Mouse (Mus musculus) hindbrain, embryonic 11.5 days (tissue): Measurements from ENCODE around the gene F2rl1. TPM values are rescaled to one million over a fixed set of nuclear protein-coding genes. Genes with fewer than 3 reads are reported as not detected.

Experiments used
- ATAC-seq: fragments of 200-750 bp; cut with Nextera tagmentation; 2 replicates; pipeline ENCODE4 v1.8.0; 2017; ENCODE audit warnings: mild to moderate bottlenecking, moderate TSS enrichment, moderate library complexity; ENCODE audit not compliant: low FRiP score
- DNase-seq: peaks from one replicate; pipeline ENCODE4 v3.0.0-alpha.2; 2015; ENCODE audit warnings: low spot score
- H3K27ac ChIP-seq: fragments of 300-500 bp; sonication (generic); 2 replicates; pipeline ENCODE4 v1.5.1; 2014; ENCODE audit warnings: mild to moderate bottlenecking, low read depth, low read length
- H3K27me3 ChIP-seq: fragments of 300-500 bp; sonication (generic); 2 replicates; pipeline ENCODE4 v1.6.1; 2014; ENCODE audit warnings: mild to moderate bottlenecking, low read length, moderate library complexity, mixed read lengths; ENCODE audit not compliant: control insufficient read depth, insufficient read depth
- H3K36me3 ChIP-seq: fragments of 300-500 bp; sonication (generic); 2 replicates; pipeline ENCODE4 v1.6.1; 2014; ENCODE audit warnings: mild to moderate bottlenecking, low read length, moderate library complexity, mixed read lengths; ENCODE audit not compliant: control insufficient read depth, insufficient read depth
- H3K4me1 ChIP-seq: fragments of 300-500 bp; sonication (generic); replicated peaks from 2 replicates; pipeline ENCODE4 v1.6.1; 2014; ENCODE audit warnings: low read length, mixed read lengths; ENCODE audit not compliant: control insufficient read depth, insufficient read depth
- H3K4me2 ChIP-seq: fragments of 300-500 bp; sonication (generic); replicated peaks from 2 replicates; pipeline ENCODE4 v1.6.1; 2014; ENCODE audit warnings: mild to moderate bottlenecking, low read depth, low read length
- H3K4me3 ChIP-seq: fragments of 300-500 bp; sonication (generic); 2 replicates; pipeline ENCODE4 v1.5.1; 2014; ENCODE audit warnings: low read depth, low read length
- H3K9ac ChIP-seq: fragments of 300-500 bp; sonication (generic); 2 replicates; pipeline ENCODE4 v1.6.1; 2014; ENCODE audit warnings: low read depth, low read length
- H3K9me3 ChIP-seq: fragments of 300-500 bp; sonication (generic); 2 replicates; pipeline ENCODE4 v1.6.1; 2016; ENCODE audit warnings: low read length; ENCODE audit not compliant: control insufficient read depth
- WGBS: fragments of 180-500 bp; shearing (Covaris S2); extraction: QIAGEN DNeasy Blood & Tissue Kit; methylation state at CpG from one replicate; pipeline ENCODE4 v1.1.7; 2014; 5-methylcytosine and 5-hydroxymethylcytosine counted together
- polyA plus RNA-seq: library from polyadenylated mRNA; unstranded; fragments of >200 nt; fragmentation: Nextera tagmentation; extraction: Ambion mirVana; gene quantifications from 2 replicates; pipeline ENCODE4 v1.2.1, GENCODE M21; 2014

Gene F2rl1
- polyA plus RNA-seq, result 0.13 and 0.17 TPM in 2 replicates

DNA sequence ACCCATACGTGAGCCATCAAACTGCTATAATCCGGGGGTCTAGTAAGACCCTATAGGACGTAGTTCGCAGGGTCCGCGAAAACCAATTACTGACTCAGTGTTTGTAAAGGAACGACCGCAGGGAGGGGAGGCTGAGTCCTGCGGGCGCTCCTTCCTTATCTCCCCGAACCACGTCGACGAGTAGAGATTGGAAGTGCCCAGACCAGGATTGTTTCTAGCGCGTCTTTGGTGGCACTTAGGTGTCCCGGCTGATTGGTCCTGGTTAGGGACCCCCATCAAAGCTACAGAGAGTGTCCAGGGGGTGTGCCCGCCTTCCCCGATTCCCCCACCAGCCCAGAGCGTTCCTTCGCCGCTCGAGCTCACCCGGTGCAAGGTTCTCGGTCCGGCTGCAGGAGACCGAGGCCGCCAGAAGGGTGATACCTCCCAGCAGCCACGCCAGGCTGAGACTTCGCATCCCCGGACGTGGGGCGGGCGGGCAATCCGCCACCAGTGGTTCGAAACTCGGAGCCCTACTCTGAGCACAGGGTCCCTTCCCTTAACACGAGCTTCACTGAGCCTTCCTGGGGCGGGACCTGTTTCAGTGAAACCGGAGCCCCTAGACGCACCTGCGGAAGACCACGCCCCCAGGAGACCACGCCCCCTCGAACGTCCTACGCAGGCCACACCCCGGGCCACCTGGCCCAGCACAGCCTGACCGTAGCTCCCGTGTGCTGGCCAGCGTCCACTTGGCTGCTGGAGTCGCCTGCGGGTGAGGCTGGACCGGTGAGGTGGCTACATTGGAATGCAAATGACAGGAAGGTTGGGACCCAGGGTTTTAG lies at the start of gene F2rl1:
F2rl1 (minus strand) TSS at position 554 of the 818 bp plus-strand sequence.
- Histone ChIP-seq H3K4me3 (peak within 1 kb of the TSS; percentile 28), H3K4me1 (peaks cover 7% of the 10 kb centered on the region; the same call in 1 of the 2 replicates), H3K9me3 (no peaks in the 10 kb centered on the region), H3K9ac (peak within 1 kb of the TSS; percentile 28), H3K4me2 (peak within 1 kb of the TSS; percentile 68), H3K36me3 (no peaks in the 10 kb centered on the region), H3K27me3 (peaks cover 27% of the 10 kb centered on the region), H3K27ac (no peak within 1 kb of the TSS)
- WGBS, result under 1% methylated on average over 54 of the region's 54 CpGs
- DNase-seq (peak; percentile 57), ATAC-seq (peak; percentile 65)

DNA sequence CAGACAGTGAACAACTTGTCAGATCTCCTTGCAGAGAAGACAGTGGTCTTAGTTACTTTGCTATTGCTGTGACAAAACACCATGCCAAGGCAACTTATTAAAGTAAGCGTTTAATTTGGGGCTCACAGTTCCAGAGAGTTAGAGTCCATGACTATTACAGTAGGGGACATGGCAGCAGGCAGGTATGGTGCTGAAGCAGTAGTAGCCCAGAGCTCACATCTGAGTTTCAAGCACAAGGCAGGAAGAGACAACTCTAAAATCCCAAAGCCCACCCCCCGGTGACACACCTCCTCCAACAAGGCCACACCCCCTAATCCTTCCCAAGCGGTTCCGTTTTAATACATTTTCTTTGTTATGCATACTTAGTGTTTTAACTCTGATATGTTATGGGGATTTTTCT lies 45.9 kb upstream of the F2rl1 start:
- Histone ChIP-seq H3K4me3 (no peak overlapping the region), H3K9me3 (no peaks in the 10 kb centered on the region; the same call in 1 of the 2 replicates), H3K4me2 (no peak overlapping the region), H3K27ac (no peak overlapping the region), H3K27me3 (no peaks in the 10 kb centered on the region), H3K9ac (no peak overlapping the region), H3K36me3 (no peaks in the 10 kb centered on the region), H3K4me1 (no peaks in the 10 kb centered on the region)
- DNase-seq (no peak), ATAC-seq (no peak)
- 96% methylated on average over 4 of the region's 4 CpGs for WGBS

DNA sequence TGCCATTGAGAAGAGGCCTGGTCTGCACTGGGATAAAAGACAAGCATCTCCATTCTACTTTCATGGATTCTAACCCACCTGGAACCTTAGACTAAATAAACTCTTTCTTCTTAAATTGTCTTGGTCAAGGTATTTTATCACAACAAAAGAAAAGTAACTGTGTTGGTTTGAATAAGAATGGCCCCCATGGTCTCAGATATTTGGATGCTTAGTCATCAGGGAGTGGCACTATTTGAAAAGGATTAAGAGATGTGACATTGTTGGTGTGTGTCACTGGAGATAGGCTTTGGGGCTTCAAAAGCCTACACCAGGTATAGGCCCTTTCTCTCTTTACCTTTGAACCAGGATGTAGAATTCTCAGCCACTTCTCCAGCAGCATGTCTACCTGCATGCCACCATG lies 44.3 kb upstream of the F2rl1 start:
- no peak for ATAC-seq
- DNase-seq, result no peak
- no peaks in the 10 kb centered on the region for H3K4me1 ChIP-seq

DNA sequence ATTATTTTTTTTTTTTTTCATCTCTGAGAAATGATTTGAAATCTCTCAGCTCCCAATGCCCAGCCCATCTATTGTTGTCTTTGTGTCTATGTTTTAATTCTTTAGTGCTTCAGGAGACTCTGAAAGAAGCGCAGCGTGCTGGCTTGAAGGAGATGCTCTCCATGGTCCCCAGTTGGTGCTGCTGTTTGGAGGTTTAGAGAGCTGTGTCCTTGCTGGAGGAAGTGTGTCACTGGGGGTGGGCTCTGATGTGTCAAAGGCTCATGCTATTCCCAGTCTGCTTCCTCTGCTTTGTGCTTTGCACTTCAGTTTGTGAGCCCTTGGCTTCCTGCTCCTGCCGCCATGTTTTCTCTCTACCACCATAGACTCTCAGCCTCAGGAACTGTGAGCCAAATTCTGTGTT lies 43.3 kb upstream of the F2rl1 start:
- Histone ChIP-seq H3K27ac (no peak overlapping the region), H3K4me1 (no peaks in the 10 kb centered on the region), H3K36me3 (no peaks in the 10 kb centered on the region), H3K9ac (no peak overlapping the region), H3K4me3 (no peak overlapping the region), H3K4me2 (no peak overlapping the region), H3K27me3 (no peaks in the 10 kb centered on the region), H3K9me3 (no peaks in the 10 kb centered on the region; the same call in 1 of the 2 replicates)
- ATAC-seq, result no peak
- 96% methylated on average over 3 of the region's 3 CpGs for WGBS
- no peak for DNase-seq

More for the DNA sequence above, 44.3 kb upstream of the F2rl1 start:
- Histone ChIP-seq H3K36me3 (no peaks in the 10 kb centered on the region), H3K9me3 (no peaks in the 10 kb centered on the region; the same call in 1 of the 2 replicates), H3K27ac (no peak overlapping the region), H3K4me3 (no peak overlapping the region), H3K4me2 (no peak overlapping the region), H3K9ac (no peak overlapping the region), H3K27me3 (no peaks in the 10 kb centered on the region)

DNA sequence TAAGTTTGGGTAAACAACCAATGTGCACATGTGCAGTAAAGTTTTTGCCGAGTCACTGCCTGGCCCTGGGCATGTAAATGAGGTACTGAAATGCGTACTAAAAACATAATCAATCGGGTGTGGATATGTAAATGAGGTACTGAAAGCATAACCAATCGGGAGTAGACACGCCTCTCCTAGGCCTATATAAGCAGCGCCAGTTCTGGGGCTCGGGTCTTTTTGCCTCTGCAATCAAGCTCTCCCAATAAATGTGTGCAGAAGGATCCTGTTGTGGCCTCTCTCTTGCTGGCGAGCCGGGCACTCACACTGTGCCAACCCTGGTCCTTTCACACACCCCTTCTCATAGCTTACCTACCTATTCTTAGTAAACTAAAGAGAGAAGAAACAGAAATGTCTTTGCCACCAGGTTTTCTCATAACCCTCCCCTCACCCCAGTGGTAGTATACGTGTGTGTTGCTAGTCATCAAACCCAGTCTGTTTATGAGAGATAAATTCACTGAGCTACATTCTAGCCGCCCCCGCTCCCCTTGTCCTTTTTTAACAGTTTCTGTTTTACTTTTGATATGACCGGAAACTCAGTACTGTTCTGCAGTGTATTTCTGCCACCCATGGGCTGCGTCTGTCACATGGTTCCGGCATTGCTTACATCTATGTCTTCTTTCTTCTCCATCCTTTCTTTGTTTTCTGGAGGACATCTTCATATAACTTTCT lies 42.0 kb upstream of the F2rl1 start:
- 93% methylated on average over 15 of the region's 15 CpGs for WGBS
- no peaks in the 10 kb centered on the region for H3K4me1 ChIP-seq
- no peaks in the 10 kb centered on the region for H3K27me3 ChIP-seq
- H3K9ac ChIP-seq, result no peak overlapping the region
- no peak overlapping the region for H3K4me2 ChIP-seq
- DNase-seq, result no peak
- no peak overlapping the region for H3K27ac ChIP-seq
- H3K9me3 ChIP-seq, result no peaks in the 10 kb centered on the region; the same call in 1 of the 2 replicates
- no peak overlapping the region for H3K4me3 ChIP-seq
- no peaks in the 10 kb centered on the region for H3K36me3 ChIP-seq
- ATAC-seq, result no peak

DNA sequence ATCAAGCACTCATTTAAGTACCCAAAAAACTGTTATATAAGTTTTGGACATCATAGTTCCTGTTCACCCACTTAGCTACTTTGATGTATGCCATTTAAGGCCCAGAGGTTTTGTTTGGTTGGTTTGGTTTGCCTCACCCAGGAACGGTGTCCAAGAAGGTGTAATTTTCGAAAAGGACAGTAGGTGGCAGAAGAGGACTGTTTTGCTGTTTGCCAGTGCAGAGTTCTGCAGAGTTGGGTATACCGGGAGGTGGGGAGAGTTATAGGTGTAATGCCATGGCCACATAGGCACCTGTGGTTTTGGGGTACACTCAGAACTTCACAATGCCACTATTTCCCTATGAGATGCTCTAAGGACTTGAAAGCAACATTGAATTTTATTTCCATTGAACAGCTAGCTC lies 38.7 kb upstream of the F2rl1 start:
- ATAC-seq (peak; percentile 69; the same call in 1 of the 2 replicates), DNase-seq (peak; percentile 89)
- Histone ChIP-seq H3K36me3 (no peaks in the 10 kb centered on the region), H3K4me1 (no peaks in the 10 kb centered on the region), H3K4me3 (no peak overlapping the region), H3K4me2 (no peak overlapping the region), H3K27ac (no peak overlapping the region), H3K9ac (no peak overlapping the region), H3K27me3 (no peaks in the 10 kb centered on the region), H3K9me3 (no peaks in the 10 kb centered on the region)
- 0% methylated on average over 3 of the region's 3 CpGs for WGBS

DNA sequence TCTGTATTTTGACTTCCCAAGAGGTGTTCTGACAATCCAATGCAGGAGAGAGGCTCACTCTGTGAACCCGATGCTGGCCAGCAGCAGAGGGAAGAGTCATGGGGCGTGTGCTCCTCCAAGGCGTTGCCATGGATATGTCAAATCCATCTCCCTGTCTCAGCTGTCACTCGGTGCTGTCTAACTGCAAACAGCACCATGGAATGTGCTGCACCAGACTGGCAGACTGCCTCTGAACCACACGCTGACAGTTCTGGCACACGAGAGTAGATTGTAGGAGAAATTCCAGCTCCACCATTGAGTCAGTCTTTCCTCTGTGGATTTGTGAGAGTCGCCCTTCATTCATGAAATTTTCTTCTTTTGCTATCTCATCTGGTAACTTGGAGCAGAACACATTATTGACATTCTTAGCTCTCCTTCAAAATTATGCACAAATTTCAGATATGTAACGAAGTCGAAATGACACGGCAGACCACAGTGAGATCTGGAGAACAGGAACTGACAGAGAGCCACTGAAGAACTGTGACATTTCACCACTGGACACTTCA lies 38.1 kb upstream of the F2rl1 start:
- no peaks in the 10 kb centered on the region for H3K9me3 ChIP-seq
- ATAC-seq, result no peak
- no peak overlapping the region for H3K4me3 ChIP-seq
- no peak overlapping the region for H3K27ac ChIP-seq
- H3K4me1 ChIP-seq, result no peaks in the 10 kb centered on the region
- no peak for DNase-seq
- H3K4me2 ChIP-seq, result no peak overlapping the region
- no peak overlapping the region for H3K9ac ChIP-seq
- H3K36me3 ChIP-seq, result no peaks in the 10 kb centered on the region
- no peaks in the 10 kb centered on the region for H3K27me3 ChIP-seq
- 59% methylated on average over 10 of the region's 10 CpGs for WGBS

DNA sequence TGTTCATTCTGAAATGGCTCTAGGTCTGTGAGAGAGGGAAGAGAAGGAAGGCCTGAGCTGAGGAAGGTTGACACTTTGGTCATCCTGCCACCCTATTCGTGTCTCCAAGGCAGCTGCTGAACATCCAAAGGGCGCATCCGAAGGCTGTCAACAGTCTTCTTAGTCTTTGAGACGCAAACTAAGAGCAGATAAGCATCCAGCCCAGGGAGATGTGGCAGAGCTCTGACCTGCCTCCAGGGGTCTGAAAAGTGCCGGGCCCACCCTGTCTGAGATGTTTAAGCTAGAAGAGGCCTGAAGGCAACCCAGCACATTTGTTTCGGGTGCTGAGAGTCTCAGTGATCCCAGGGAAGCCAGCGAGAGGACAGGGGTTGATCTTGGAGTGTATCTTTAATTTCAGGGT lies 32.3 kb upstream of the F2rl1 start:
- Histone ChIP-seq H3K4me3 (no peak overlapping the region), H3K4me1 (no peaks in the 10 kb centered on the region), H3K9me3 (no peaks in the 10 kb centered on the region), H3K4me2 (no peak overlapping the region), H3K27ac (no peak overlapping the region), H3K36me3 (no peaks in the 10 kb centered on the region), H3K27me3 (no peaks in the 10 kb centered on the region), H3K9ac (no peak overlapping the region)
- no peak for DNase-seq
- WGBS, result 82% methylated on average over 7 of the region's 7 CpGs
- no peak for ATAC-seq
